Mouse (Mus musculus) cortical plate, adult 2 months (tissue): Measurements from ENCODE around the gene Ccdc43.

Experiments
- CTCF ChIP-seq: fragments of 200-500 bp; IDR thresholded peaks from 2 replicates; pipeline ENCODE4 v1.5.1; 2011; ENCODE audit warnings: mild to moderate bottlenecking, control low read depth, low read length; ENCODE audit not compliant: insufficient read depth; ENCODE audit errors: extremely low read depth
- POLR2A ChIP-seq: fragments of 200-500 bp; IDR thresholded peaks from 2 replicates; pipeline ENCODE4 v1.6.1; 2011; ENCODE audit warnings: mild to moderate bottlenecking, low read length, control low read depth; ENCODE audit not compliant: insufficient read depth; ENCODE audit errors: extremely low read depth

GRCm38 (mm10) chr11:102655888-102656287 is 41.7 kb downstream of the Ccdc43 start:
- TF ChIP-seq POLR2A (no peak), CTCF (no peak)
